24 mouse cellular contexts compared by ENCODE assay signal in the genomic region with DNA sequence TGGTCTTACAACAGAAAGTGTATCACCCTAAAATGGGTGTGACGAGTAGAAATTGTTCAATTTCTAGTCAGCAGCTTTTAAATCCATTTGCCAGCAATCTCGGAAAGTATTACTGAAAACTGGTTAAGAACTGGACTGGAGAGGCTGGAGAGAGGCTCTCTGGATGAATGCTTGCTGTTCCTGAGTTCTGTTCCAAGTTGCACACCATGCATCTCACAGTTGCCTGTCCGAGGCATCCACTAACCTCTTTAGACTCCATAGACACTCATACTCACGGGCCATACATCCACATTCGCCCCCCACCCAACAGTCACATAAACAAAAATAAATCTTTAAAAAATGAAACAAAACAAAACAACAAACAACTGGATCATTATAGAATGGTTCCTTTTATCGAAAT. TPM values are rescaled to one million over a fixed set of nuclear protein-coding genes. Genes with fewer than 3 reads are reported as not detected.
DNase-seq lines count a peak whose midpoint lies in the region; ATAC-seq and TF ChIP-seq lines count a peak whose summit lies in the region.
"Had no signal": no experiment of that assay in that cellular context is flagged by ENCODE, and none has a peak within 500 bp of the region (broad histone marks: within the 10 kb centered on the region; RNA-seq: fewer than 3 reads in every experiment).

No protein-coding gene starts in this region.

- no peaks in the 10 kb centered on the region for H3K9me3 ChIP-seq in midbrain, embryonic 12.5 days
- no peaks in the 10 kb centered on the region for H3K9me3 ChIP-seq in midbrain, embryonic 10.5 days (replicated peaks)
- H3K9me3 ChIP-seq in hindbrain, embryonic 15.5 days = no peaks in the 10 kb centered on the region
- no peaks in the 10 kb centered on the region for H3K9me3 ChIP-seq in midbrain, postnatal 0 days (ENCODE audit: low read length)
- H3K9me3 ChIP-seq: embryonic facial prominence, embryonic 12.5 days; intestine, embryonic 15.5 days; limb, embryonic 12.5 days had no signal

- peak; percentile 51 for DNase-seq in cerebellum, adult 8-10 months
- no peak for DNase-seq in cerebellum, postnatal 4 days (ENCODE audit: low spot score in 2 of 2)
- no peak for DNase-seq in midbrain, embryonic 10.5 days (ENCODE audit: low spot score)
- DNase-seq in midbrain, postnatal 0 days (ENCODE audit: low spot score) = peak; percentile 24
- DNase-seq in adrenal gland, postnatal 10 days = no peak
- DNase-seq in lung, postnatal 25 days (ENCODE audit: low spot score) = no peak
- DNase-seq: adrenal gland, postnatal 14 days; gastrocnemius, adult 2 months; kidney, adult 8-10 months; kidney, postnatal 10 days; liver, postnatal 0 days; retina, postnatal 1 day; thymus, postnatal 25 days had no signal

- TF ChIP-seq CTCF in midbrain, postnatal 0 days (IDR thresholded peaks at IDR 0.05) = no peak

- ATAC-seq in midbrain, embryonic 12.5 days (ENCODE audit: low FRiP score, low read depth) = no peak
- ATAC-seq in hindbrain, embryonic 15.5 days (ENCODE audit: low FRiP score, low read depth) = no peak
- ATAC-seq in midbrain, postnatal 0 days (ENCODE audit: low FRiP score) = no peak
- ATAC-seq: forebrain, embryonic 14.5 days; intestine, embryonic 15.5 days; liver, postnatal 0 days; lung, postnatal 0 days had no signal

- no peak overlapping the region for H3K4me2 ChIP-seq in midbrain, embryonic 12.5 days (replicated peaks)
- H3K4me2 ChIP-seq in hindbrain, embryonic 15.5 days = no peak overlapping the region
- peak overlapping the region; percentile 32; the same call in 1 of the 2 replicates for H3K4me2 ChIP-seq in midbrain, postnatal 0 days (ENCODE audit: low read depth, low read length, poor library complexity, severe bottlenecking)
- H3K4me2 ChIP-seq: embryonic facial prominence, embryonic 12.5 days; intestine, embryonic 15.5 days; limb, embryonic 12.5 days; liver, embryonic 11.5 days had no signal

- H3K4me3 ChIP-seq in midbrain, embryonic 12.5 days = no peak overlapping the region
- H3K4me3 ChIP-seq in midbrain, embryonic 10.5 days = no peak overlapping the region
- no peak overlapping the region for H3K4me3 ChIP-seq in hindbrain, embryonic 15.5 days
- no peak overlapping the region for H3K4me3 ChIP-seq in midbrain, postnatal 0 days (ENCODE audit: low read depth, low read length)
- H3K4me3 ChIP-seq: embryonic facial prominence, embryonic 12.5 days; gastrocnemius, adult 2 months; intestine, embryonic 15.5 days; limb, embryonic 12.5 days had no signal

- H3K27ac ChIP-seq in midbrain, embryonic 12.5 days (replicated peaks) = peak overlapping the region; percentile 47; the same call in 1 of the 2 replicates
- no peak overlapping the region for H3K27ac ChIP-seq in midbrain, embryonic 10.5 days (replicated peaks)
- H3K27ac ChIP-seq in hindbrain, embryonic 15.5 days (replicated peaks) = peak overlapping the region; percentile 76
- H3K27ac ChIP-seq in midbrain, postnatal 0 days (ENCODE audit: low read depth, low read length) = peak overlapping the region; percentile 38; the same call in 1 of the 2 replicates
- H3K27ac ChIP-seq: embryonic facial prominence, embryonic 12.5 days; gastrocnemius, adult 2 months; intestine, embryonic 15.5 days; limb, embryonic 12.5 days had no signal

- peaks cover 23% of the 10 kb centered on the region for H3K4me1 ChIP-seq in midbrain, embryonic 12.5 days
- H3K4me1 ChIP-seq in midbrain, embryonic 10.5 days = peaks cover 47% of the 10 kb centered on the region
- H3K4me1 ChIP-seq in hindbrain, embryonic 15.5 days (replicated peaks) = peaks cover 42% of the 10 kb centered on the region
- H3K4me1 ChIP-seq in midbrain, postnatal 0 days (ENCODE audit: insufficient read depth, low read length) = peaks cover 3% of the 10 kb centered on the region; the same call in 1 of the 2 replicates

- no peaks in the 10 kb centered on the region for H3K36me3 ChIP-seq in midbrain, embryonic 12.5 days
- peaks cover 3% of the 10 kb centered on the region; the same call in 1 of the 2 replicates for H3K36me3 ChIP-seq in midbrain, embryonic 10.5 days
- H3K36me3 ChIP-seq in hindbrain, embryonic 15.5 days = no peaks in the 10 kb centered on the region
- H3K36me3 ChIP-seq in midbrain, postnatal 0 days (ENCODE audit: insufficient read depth, low read length) = no peaks in the 10 kb centered on the region
- H3K36me3 ChIP-seq: embryonic facial prominence, embryonic 12.5 days; intestine, embryonic 15.5 days; limb, embryonic 12.5 days had no signal

- 82% methylated on average over 6 of the region's 6 CpGs for WGBS in midbrain, embryonic 12.5 days
- WGBS in midbrain, embryonic 10.5 days = 87% methylated on average over 6 of the region's 6 CpGs
- 68% methylated on average over 6 of the region's 6 CpGs for WGBS in hindbrain, embryonic 15.5 days
- 60% methylated on average over 6 of the region's 6 CpGs for WGBS in midbrain, postnatal 0 days

- no peak overlapping the region for H3K9ac ChIP-seq in midbrain, embryonic 12.5 days (replicated peaks)
- H3K9ac ChIP-seq in hindbrain, embryonic 15.5 days = no peak overlapping the region
- H3K9ac ChIP-seq in midbrain, postnatal 0 days (replicated peaks; ENCODE audit: low read length, poor library complexity, severe bottlenecking) = no peak overlapping the region
- H3K9ac ChIP-seq: embryonic facial prominence, embryonic 12.5 days; intestine, embryonic 15.5 days; limb, embryonic 12.5 days; liver, postnatal 0 days had no signal

- peaks cover 1% of the 10 kb centered on the region; the same call in 1 of the 2 replicates for H3K27me3 ChIP-seq in midbrain, embryonic 12.5 days
- H3K27me3 ChIP-seq in midbrain, embryonic 10.5 days (ENCODE audit: low read depth, poor library complexity, severe bottlenecking) = peaks cover 35% of the 10 kb centered on the region
- no peaks in the 10 kb centered on the region for H3K27me3 ChIP-seq in hindbrain, embryonic 15.5 days
- H3K27me3 ChIP-seq in midbrain, postnatal 0 days (ENCODE audit: insufficient read depth, low read length) = no peaks in the 10 kb centered on the region

RNA-seq across cellular contexts. Expression of gene Mab21l1, which starts 6.6 kb away (rescaled TPM):
- polyA plus RNA-seq in midbrain, embryonic 12.5 days (2016; fragmentation: Nextera tagmentation; extraction: Ambion mirVana) = 148 and 164 TPM in 2 replicates
- 33.1 and 47.5 TPM in 2 replicates for polyA plus RNA-seq in midbrain, embryonic 10.5 days (2016; fragmentation: Nextera tagmentation; extraction: Ambion mirVana)
- polyA plus RNA-seq in hindbrain, embryonic 15.5 days (2015; fragmentation: Nextera tagmentation; extraction: Ambion mirVana) = 169 and 177 TPM in 2 replicates
- total RNA-seq in midbrain, postnatal 0 days (2014; rRNA removed) = 151 and 152 TPM in 2 replicates
- 131 and 148 TPM in 2 replicates for polyA plus RNA-seq in midbrain, postnatal 0 days (2015; fragmentation: Nextera tagmentation; extraction: Ambion mirVana)
- total RNA-seq in adrenal gland, postnatal 10 days (2021) = 1 to 10 TPM; 1.4 to 2.9 TPM
- total RNA-seq: heart, postnatal 25 days had no signal
- polyA plus RNA-seq: liver, postnatal 0 days; lung, postnatal 0 days; spleen, adult 2 months; testis, adult 2 months had no signal

Comparison
In these comparisons a context has a peak if more than half of its experiments do, and no peak if none do; other contexts are left out.
1. DNase-seq: peak in cerebellum, adult 8-10 months (single experiment) and midbrain, postnatal 0 days (single experiment); none in cerebellum, postnatal 4 days (0 of 2), midbrain, embryonic 10.5 days (single experiment), adrenal gland, postnatal 10 days (single experiment) and lung, postnatal 25 days (single experiment).